33 mouse cellular contexts compared by ENCODE assay signal in genomic region chr7:109783281-109783680, GRCm38 (mm10). TPM values are rescaled to one million over a fixed set of nuclear protein-coding genes. Genes with fewer than 3 reads are reported as not detected.
DNase-seq lines count a peak whose midpoint lies in the region; ATAC-seq and TF ChIP-seq lines count a peak whose summit lies in the region.
"Had no signal": no experiment of that assay in that cellular context is flagged by ENCODE, and none has a peak within 500 bp of the region (broad histone marks: within the 10 kb centered on the region; RNA-seq: fewer than 3 reads in every experiment).

No protein-coding gene starts in this region.

- no peak overlapping the region for H3K27ac ChIP-seq in forebrain, embryonic 13.5 days
- no peak overlapping the region for H3K27ac ChIP-seq in forebrain, embryonic 11.5 days (ENCODE audit: low read depth, low read length)
- H3K27ac ChIP-seq in hindbrain, postnatal 0 days: no peak overlapping the region
- no peak overlapping the region for H3K27ac ChIP-seq in hindbrain, embryonic 11.5 days (ENCODE audit: low read depth, low read length)
- H3K27ac ChIP-seq in neural tube, embryonic 15.5 days (replicated peaks): no peak overlapping the region
- H3K27ac ChIP-seq: hindbrain, embryonic 13.5 days; kidney, embryonic 15.5 days; limb, embryonic 13.5 days; midbrain, embryonic 13.5 days; neural tube, embryonic 12.5 days had no signal

- H3K4me2 ChIP-seq in forebrain, embryonic 13.5 days: no peak overlapping the region
- H3K4me2 ChIP-seq in forebrain, embryonic 11.5 days (ENCODE audit: low read depth, low read length, severe bottlenecking): no peak overlapping the region
- no peak overlapping the region for H3K4me2 ChIP-seq in hindbrain, postnatal 0 days (ENCODE audit: low read depth, low read length)
- H3K4me2 ChIP-seq in hindbrain, embryonic 11.5 days (replicated peaks; ENCODE audit: low read depth, low read length): no peak overlapping the region
- 0 out of 2 replicates have a peak overlapping the region, but pooled peaks have one; percentile 5 for H3K4me2 ChIP-seq in neural tube, embryonic 15.5 days
- H3K4me2 ChIP-seq: hindbrain, embryonic 13.5 days; kidney, embryonic 15.5 days; limb, embryonic 13.5 days; liver, embryonic 11.5 days; midbrain, embryonic 13.5 days; neural tube, embryonic 12.5 days had no signal

- H3K4me1 ChIP-seq in forebrain, embryonic 13.5 days: peaks cover 12% of the 10 kb centered on the region
- H3K4me1 ChIP-seq in forebrain, embryonic 11.5 days (replicated peaks; ENCODE audit: control insufficient read depth, insufficient read depth, low read length): peaks cover 4% of the 10 kb centered on the region; the same call in 1 of the 2 replicates
- peaks cover 3% of the 10 kb centered on the region; the same call in 1 of the 2 replicates for H3K4me1 ChIP-seq in hindbrain, postnatal 0 days (ENCODE audit: insufficient read depth, low read length)
- peaks cover 6% of the 10 kb centered on the region for H3K4me1 ChIP-seq in hindbrain, embryonic 11.5 days (replicated peaks; ENCODE audit: control insufficient read depth, insufficient read depth, low read length)
- peaks cover 18% of the 10 kb centered on the region for H3K4me1 ChIP-seq in neural tube, embryonic 15.5 days

- TF ChIP-seq CTCF in hindbrain, postnatal 0 days (IDR thresholded peaks at IDR 0.05; ENCODE audit: low read depth): no peak
- no peak for TF ChIP-seq CTCF in brain, embryonic 14.5 days (IDR thresholded peaks at IDR 0.05; ENCODE audit: borderline replicate concordance, extremely low read depth, insufficient read depth, insufficient read length)

- 0 out of 2 replicates have a peak, but pooled peaks have one; percentile 39 for ATAC-seq in forebrain, embryonic 13.5 days
- ATAC-seq in forebrain, embryonic 11.5 days (replicated peaks; ENCODE audit: low FRiP score): no peak
- ATAC-seq in hindbrain, postnatal 0 days: peak; percentile 57; the same call in 1 of the 2 replicates
- ATAC-seq in hindbrain, embryonic 11.5 days (ENCODE audit: low FRiP score): no peak
- no peak for ATAC-seq in neural tube, embryonic 15.5 days (ENCODE audit: low FRiP score)
- ATAC-seq: midbrain, embryonic 13.5 days had no signal

- no peaks in the 10 kb centered on the region for H3K36me3 ChIP-seq in forebrain, embryonic 13.5 days (ENCODE audit: poor library complexity, severe bottlenecking)
- H3K36me3 ChIP-seq in forebrain, embryonic 11.5 days (ENCODE audit: control insufficient read depth, insufficient read depth, low read length): no peaks in the 10 kb centered on the region
- no peaks in the 10 kb centered on the region for H3K36me3 ChIP-seq in hindbrain, postnatal 0 days (ENCODE audit: insufficient read depth, low read length)
- no peaks in the 10 kb centered on the region for H3K36me3 ChIP-seq in hindbrain, embryonic 11.5 days (ENCODE audit: control insufficient read depth, insufficient read depth, low read length)
- no peaks in the 10 kb centered on the region for H3K36me3 ChIP-seq in neural tube, embryonic 15.5 days
- H3K36me3 ChIP-seq: hindbrain, embryonic 13.5 days; kidney, embryonic 15.5 days; limb, embryonic 13.5 days; midbrain, embryonic 13.5 days; neural tube, embryonic 12.5 days had no signal

- no peak for DNase-seq in forebrain, embryonic 11.5 days (ENCODE audit: low spot score)
- peak; percentile 62 for DNase-seq in hindbrain, postnatal 0 days (ENCODE audit: low spot score)
- DNase-seq in hindbrain, embryonic 11.5 days (ENCODE audit: low spot score): no peak
- no peak for DNase-seq in neural tube, embryonic 10.5 days (ENCODE audit: extremely low spot score, low spot score)
- peak; percentile 67 for DNase-seq in brain, embryonic 14.5 days (ENCODE audit: low read depth)
- no peak for DNase-seq in thymus, postnatal 0 days (ENCODE audit: low spot score)
- DNase-seq: adrenal gland, postnatal 25 days; B cell, adult 2 months; cerebellum, adult 8-10 months; gastrocnemius, postnatal 14 days; heart, postnatal 14 days; kidney, adult 18-20 months; kidney, postnatal 25 days; lung, postnatal 4 days; thymus, postnatal 14 days had no signal

- H3K27me3 ChIP-seq in forebrain, embryonic 13.5 days: peaks cover 57% of the 10 kb centered on the region
- H3K27me3 ChIP-seq in forebrain, embryonic 11.5 days (ENCODE audit: control insufficient read depth, insufficient read depth, low read length): peaks cover 39% of the 10 kb centered on the region
- peaks cover 3% of the 10 kb centered on the region; the same call in 1 of the 2 replicates for H3K27me3 ChIP-seq in hindbrain, postnatal 0 days (ENCODE audit: insufficient read depth, low read length)
- peaks cover 24% of the 10 kb centered on the region for H3K27me3 ChIP-seq in hindbrain, embryonic 11.5 days (ENCODE audit: control insufficient read depth, insufficient read depth, low read length)
- H3K27me3 ChIP-seq in neural tube, embryonic 15.5 days (replicated peaks): peaks cover 33% of the 10 kb centered on the region

- 65% methylated on average over 7 of the region's 7 CpGs for WGBS in forebrain, embryonic 13.5 days
- WGBS in forebrain, embryonic 11.5 days: 68% methylated on average over 7 of the region's 7 CpGs
- WGBS in hindbrain, postnatal 0 days: 26% methylated on average over 7 of the region's 7 CpGs
- 65% methylated on average over 7 of the region's 7 CpGs for WGBS in hindbrain, embryonic 11.5 days
- WGBS in neural tube, embryonic 15.5 days: 50% methylated on average over 7 of the region's 7 CpGs

- H3K9ac ChIP-seq in forebrain, embryonic 13.5 days: no peak overlapping the region
- no peak overlapping the region for H3K9ac ChIP-seq in forebrain, embryonic 11.5 days (ENCODE audit: low read length)
- H3K9ac ChIP-seq in hindbrain, postnatal 0 days (replicated peaks; ENCODE audit: low read length): no peak overlapping the region
- H3K9ac ChIP-seq in hindbrain, embryonic 11.5 days (ENCODE audit: low read depth, low read length): no peak overlapping the region
- no peak overlapping the region for H3K9ac ChIP-seq in neural tube, embryonic 15.5 days (replicated peaks)
- H3K9ac ChIP-seq: hindbrain, embryonic 13.5 days; kidney, embryonic 15.5 days; limb, embryonic 13.5 days; midbrain, embryonic 13.5 days; neural tube, embryonic 12.5 days had no signal

- H3K4me3 ChIP-seq in forebrain, embryonic 13.5 days: no peak overlapping the region
- H3K4me3 ChIP-seq in forebrain, embryonic 11.5 days (ENCODE audit: low read depth, low read length): no peak overlapping the region
- no peak overlapping the region for H3K4me3 ChIP-seq in hindbrain, postnatal 0 days (ENCODE audit: low read length)
- no peak overlapping the region for H3K4me3 ChIP-seq in hindbrain, embryonic 11.5 days (ENCODE audit: low read depth, low read length)
- no peak overlapping the region for H3K4me3 ChIP-seq in neural tube, embryonic 15.5 days (replicated peaks)
- H3K4me3 ChIP-seq: hindbrain, embryonic 13.5 days; kidney, embryonic 15.5 days; limb, embryonic 13.5 days; megakaryocyte, embryonic 14.5 days; midbrain, embryonic 13.5 days; neural tube, embryonic 12.5 days had no signal

- TF ChIP-seq POLR2A in brain, embryonic 14.5 days (IDR thresholded peaks at IDR 0.05; ENCODE audit: borderline replicate concordance, extremely low read depth, insufficient read depth, insufficient read length, poor library complexity, severe bottlenecking): no peak

- H3K9me3 ChIP-seq in forebrain, embryonic 13.5 days (replicated peaks): no peaks in the 10 kb centered on the region
- H3K9me3 ChIP-seq in forebrain, embryonic 11.5 days (ENCODE audit: control insufficient read depth, low read length): no peaks in the 10 kb centered on the region
- H3K9me3 ChIP-seq in hindbrain, postnatal 0 days (ENCODE audit: low read length): no peaks in the 10 kb centered on the region
- no peaks in the 10 kb centered on the region for H3K9me3 ChIP-seq in hindbrain, embryonic 11.5 days (ENCODE audit: control insufficient read depth, low read length)
- H3K9me3 ChIP-seq in neural tube, embryonic 15.5 days (replicated peaks): no peaks in the 10 kb centered on the region
- H3K9me3 ChIP-seq: hindbrain, embryonic 13.5 days; kidney, embryonic 15.5 days; limb, embryonic 13.5 days; midbrain, embryonic 13.5 days; neural tube, embryonic 12.5 days had no signal

RNA-seq across cellular contexts. Expression of gene Nrip3, which starts 1.5 kb away (rescaled TPM):
- polyA plus RNA-seq in forebrain, embryonic 13.5 days (2015; fragmentation: Nextera tagmentation; extraction: Ambion mirVana): 2.7 TPM in 2 replicates
- 0.83 and 0.87 TPM in 2 replicates for polyA plus RNA-seq in forebrain, embryonic 11.5 days (2014; fragmentation: Nextera tagmentation; extraction: Ambion mirVana)
- total RNA-seq in hindbrain, postnatal 0 days (2014; rRNA removed): 24.4 and 25.9 TPM in 2 replicates
- polyA plus RNA-seq in hindbrain, postnatal 0 days (2015; fragmentation: Nextera tagmentation; extraction: Ambion mirVana): 24.4 and 25.0 TPM in 2 replicates
- polyA plus RNA-seq in hindbrain, embryonic 11.5 days (2014; fragmentation: Nextera tagmentation; extraction: Ambion mirVana): 0.85 and 0.88 TPM in 2 replicates
- polyA plus RNA-seq in neural tube, embryonic 15.5 days (2015; fragmentation: Nextera tagmentation; extraction: Ambion mirVana): 12.7 and 14.1 TPM in 2 replicates
- 2.6 and 3.2 TPM in 2 replicates for polyA plus RNA-seq in brain, embryonic 14.5 days (2012; rRNA removed)
- polyA plus RNA-seq in thymus, postnatal 0 days (2015; fragmentation: Nextera tagmentation; extraction: Ambion mirVana): 0.15 and 0.30 TPM in 2 replicates
- total RNA-seq: granulocyte monocyte progenitor cell, adult 5-6 weeks had no signal

RNA-seq across cellular contexts. Expression of gene Tmem9b, which starts 30.6 kb away (rescaled TPM):
- 62.8 and 67.0 TPM in 2 replicates for polyA plus RNA-seq in forebrain, embryonic 13.5 days (2015; fragmentation: Nextera tagmentation; extraction: Ambion mirVana)
- polyA plus RNA-seq in forebrain, embryonic 11.5 days (2014; fragmentation: Nextera tagmentation; extraction: Ambion mirVana): 45.7 and 47.1 TPM in 2 replicates
- 224 and 308 TPM in 2 replicates for total RNA-seq in hindbrain, postnatal 0 days (2014; rRNA removed)
- polyA plus RNA-seq in hindbrain, postnatal 0 days (2015; fragmentation: Nextera tagmentation; extraction: Ambion mirVana): 159 and 163 TPM in 2 replicates
- polyA plus RNA-seq in hindbrain, embryonic 11.5 days (2014; fragmentation: Nextera tagmentation; extraction: Ambion mirVana): 63.2 and 71.2 TPM in 2 replicates
- 125 and 134 TPM in 2 replicates for polyA plus RNA-seq in neural tube, embryonic 15.5 days (2015; fragmentation: Nextera tagmentation; extraction: Ambion mirVana)
- polyA plus RNA-seq in brain, embryonic 14.5 days (2012; rRNA removed): 64.2 and 69.0 TPM in 2 replicates
- 70.3 and 74.9 TPM in 2 replicates for polyA plus RNA-seq in thymus, postnatal 0 days (2015; fragmentation: Nextera tagmentation; extraction: Ambion mirVana)

RNA-seq across cellular contexts. Expression of gene Ascl3, which starts 51.8 kb away (rescaled TPM):
- polyA plus RNA-seq in forebrain, embryonic 13.5 days (2015; fragmentation: Nextera tagmentation; extraction: Ambion mirVana): not detected in 2 replicates
- 0.28 TPM in 1 of 2 replicates, not detected in the other for polyA plus RNA-seq in forebrain, embryonic 11.5 days (2014; fragmentation: Nextera tagmentation; extraction: Ambion mirVana)
- not detected in 2 replicates for total RNA-seq in hindbrain, postnatal 0 days (2014; rRNA removed)
- polyA plus RNA-seq in hindbrain, postnatal 0 days (2015; fragmentation: Nextera tagmentation; extraction: Ambion mirVana): 0.44 TPM in 1 of 2 replicates, not detected in the other
- not detected in 2 replicates for polyA plus RNA-seq in hindbrain, embryonic 11.5 days (2014; fragmentation: Nextera tagmentation; extraction: Ambion mirVana)
- 0.23 TPM in 1 of 2 replicates, not detected in the other for polyA plus RNA-seq in neural tube, embryonic 15.5 days (2015; fragmentation: Nextera tagmentation; extraction: Ambion mirVana)
- polyA plus RNA-seq in brain, embryonic 14.5 days (2012; rRNA removed): 0.11 and 0.14 TPM in 2 replicates
- 0.19 and 0.21 TPM in 2 replicates for polyA plus RNA-seq in thymus, postnatal 0 days (2015; fragmentation: Nextera tagmentation; extraction: Ambion mirVana)
- total RNA-seq: adrenal gland, postnatal 25 days; gastrocnemius, postnatal 14 days; granulocyte monocyte progenitor cell, adult 5-6 weeks; heart, postnatal 14 days; layer of hippocampus, adult 18-20 months; layer of hippocampus, postnatal 10 days; left cerebral cortex, adult 18-20 months; left cerebral cortex, postnatal 25 days had no signal
- polyA plus RNA-seq: heart, embryonic 14.5 days; intestine, embryonic 14.5 days; kidney, embryonic 15.5 days; limb, embryonic 13.5 days; liver, embryonic 11.5 days; liver, embryonic 16.5 days; neural tube, embryonic 12.5 days had no signal

RNA-seq across cellular contexts. Expression of gene BC051019, which starts 59.6 kb away (rescaled TPM):
- 0.31 and 0.37 TPM in 2 replicates for polyA plus RNA-seq in forebrain, embryonic 13.5 days (2015; fragmentation: Nextera tagmentation; extraction: Ambion mirVana)
- not detected in 2 replicates for polyA plus RNA-seq in forebrain, embryonic 11.5 days (2014; fragmentation: Nextera tagmentation; extraction: Ambion mirVana)
- 0.68 TPM in 1 of 2 replicates, not detected in the other for total RNA-seq in hindbrain, postnatal 0 days (2014; rRNA removed)
- 0.63 and 0.67 TPM in 2 replicates for polyA plus RNA-seq in hindbrain, postnatal 0 days (2015; fragmentation: Nextera tagmentation; extraction: Ambion mirVana)
- polyA plus RNA-seq in hindbrain, embryonic 11.5 days (2014; fragmentation: Nextera tagmentation; extraction: Ambion mirVana): 0.37 and 0.47 TPM in 2 replicates
- not detected in 2 replicates for polyA plus RNA-seq in neural tube, embryonic 15.5 days (2015; fragmentation: Nextera tagmentation; extraction: Ambion mirVana)
- polyA plus RNA-seq in brain, embryonic 14.5 days (2012; rRNA removed): 0.26 and 0.32 TPM in 2 replicates
- polyA plus RNA-seq in thymus, postnatal 0 days (2015; fragmentation: Nextera tagmentation; extraction: Ambion mirVana): 0.35 and 0.45 TPM in 2 replicates
- total RNA-seq: adrenal gland, adult 18-20 months; adrenal gland, postnatal 25 days; gastrocnemius, postnatal 14 days; granulocyte monocyte progenitor cell, adult 5-6 weeks; left cerebral cortex, adult 18-20 months; left cerebral cortex, postnatal 25 days had no signal
- polyA plus RNA-seq: heart, embryonic 14.5 days; intestine, embryonic 14.5 days; kidney, embryonic 15.5 days; midbrain, embryonic 13.5 days; neural tube, embryonic 12.5 days had no signal

Comparison
In these comparisons a context has a peak if more than half of its experiments do, and no peak if none do; other contexts are left out.
1. ATAC-seq: peak in forebrain, embryonic 13.5 days (single experiment) and hindbrain, postnatal 0 days (single experiment); none in forebrain, embryonic 11.5 days (single experiment), hindbrain, embryonic 11.5 days (single experiment) and neural tube, embryonic 15.5 days (single experiment).
2. DNase-seq: peak in hindbrain, postnatal 0 days (single experiment) and brain, embryonic 14.5 days (single experiment); none in forebrain, embryonic 11.5 days (single experiment), hindbrain, embryonic 11.5 days (single experiment), neural tube, embryonic 10.5 days (single experiment) and thymus, postnatal 0 days (single experiment).